Mouse (Mus musculus) thymus, adult 18-20 months (tissue): ENCODE results near the gene Ccdc154.

Source experiments
- DNase-seq, 2 experiments: peaks; one replicate each; pipeline ENCODE4 v3.0.0; 2022; ENCODE audit warnings: mixed read lengths in 2 of 2

The Ccdc154 gene

GRCm38 (mm10) chr17:25184961-25185360 lies 22.7 kb downstream of the Ccdc154 start:
- DNase-seq = no peak

GRCm38 (mm10) chr17:25187784-25188149 lies 25.5 kb downstream of the Ccdc154 start:
- no peak for DNase-seq

DNA sequence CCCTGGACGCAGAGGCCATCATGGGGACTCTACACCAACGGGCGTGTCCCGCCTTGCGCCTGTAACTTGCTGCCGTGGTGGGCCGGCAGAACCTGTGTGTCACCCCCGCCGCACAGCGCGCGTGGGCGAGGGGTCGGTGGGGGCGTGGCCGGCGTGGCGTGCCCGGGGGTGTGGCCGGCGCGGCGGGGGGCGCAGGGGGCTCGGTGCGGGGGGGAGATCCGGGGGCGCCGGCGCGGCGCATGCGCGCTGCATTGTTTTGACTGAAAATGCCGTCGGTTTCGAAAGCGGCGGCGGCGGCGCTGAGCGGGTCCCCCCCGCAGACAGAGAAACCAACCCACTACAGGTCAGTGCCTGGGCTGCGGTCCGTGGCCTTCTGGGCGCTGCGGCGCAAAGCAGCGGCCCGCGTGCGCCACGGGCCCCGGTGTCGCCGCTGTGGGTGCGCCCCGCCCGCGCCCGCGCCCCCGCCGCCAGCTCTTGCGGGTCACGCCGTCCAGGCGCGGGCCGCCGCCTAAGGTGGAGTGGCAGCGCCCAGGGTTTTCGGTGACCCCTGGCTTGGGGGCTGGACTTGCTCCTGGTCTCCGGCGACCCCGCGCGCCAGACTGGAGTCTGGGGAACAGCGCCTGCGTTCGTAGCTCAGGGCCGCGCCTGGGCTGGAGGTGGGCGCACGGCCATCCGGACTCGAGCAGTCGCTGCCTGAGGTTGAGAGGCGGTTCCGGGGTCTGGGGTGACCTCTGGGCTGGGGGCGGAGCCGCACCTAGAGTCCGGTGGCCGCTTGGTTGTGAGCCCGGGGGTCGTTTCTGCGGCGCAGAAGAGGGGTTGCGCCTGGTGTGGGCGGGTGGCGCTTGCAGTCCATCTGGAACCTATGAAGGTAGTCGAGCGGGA lies 26.1 kb downstream of the Ccdc154 start, which contains the start of gene Unkl:
Unkl (plus strand) TSS at position 248 of the 882 bp plus-strand sequence.
- peak; percentile 62 for DNase-seq

DNA sequence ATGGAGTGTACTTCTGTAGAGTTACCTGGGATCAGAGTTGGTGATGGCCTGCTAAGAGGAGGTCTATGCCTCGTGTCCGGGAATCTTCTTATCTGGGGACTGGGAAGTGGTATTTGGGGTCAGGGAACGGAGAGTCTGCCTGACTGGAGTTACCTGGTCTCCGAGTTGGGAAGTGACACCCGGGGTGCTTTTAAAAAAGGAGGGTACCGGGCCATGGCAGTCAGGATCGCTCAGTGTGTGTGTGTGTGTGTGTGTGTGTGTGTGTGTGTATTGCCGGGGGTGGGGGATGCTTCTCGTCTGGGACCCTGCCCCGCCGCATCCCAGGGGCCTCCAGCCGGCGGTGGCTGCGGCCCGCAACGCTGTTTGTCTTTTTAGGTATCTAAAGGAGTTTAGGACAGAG lies 26.8 kb downstream of the Ccdc154 start:
- no peak for DNase-seq

GRCm38 (mm10) chr17:25202401-25202800 lies 40.1 kb downstream of the Ccdc154 start:
- no peak for DNase-seq

DNA sequence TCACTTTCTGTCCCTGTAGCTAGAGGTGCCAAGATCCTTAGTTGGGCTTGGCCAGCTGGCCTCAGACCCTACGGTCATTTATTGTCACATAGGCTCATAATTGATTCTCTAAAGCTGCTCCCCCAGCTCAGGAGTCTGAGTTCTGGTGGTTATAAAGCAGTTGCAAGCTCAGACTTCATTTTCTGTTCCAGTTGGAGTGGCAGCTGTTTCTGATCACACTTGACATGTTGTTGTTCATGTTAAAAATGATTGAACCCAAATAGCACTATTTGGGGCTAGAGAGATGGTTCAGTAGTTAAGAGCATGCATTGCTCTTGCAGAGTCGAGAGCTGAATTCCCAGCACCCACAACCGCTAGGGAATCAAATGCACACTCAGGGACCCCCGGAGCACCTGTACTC lies 47.7 kb downstream of the Ccdc154 start:
- no peak for DNase-seq

GRCm38 (mm10) chr17:25210680-25211466 lies 48.6 kb downstream of the Ccdc154 start:
- DNase-seq = no peak

DNA sequence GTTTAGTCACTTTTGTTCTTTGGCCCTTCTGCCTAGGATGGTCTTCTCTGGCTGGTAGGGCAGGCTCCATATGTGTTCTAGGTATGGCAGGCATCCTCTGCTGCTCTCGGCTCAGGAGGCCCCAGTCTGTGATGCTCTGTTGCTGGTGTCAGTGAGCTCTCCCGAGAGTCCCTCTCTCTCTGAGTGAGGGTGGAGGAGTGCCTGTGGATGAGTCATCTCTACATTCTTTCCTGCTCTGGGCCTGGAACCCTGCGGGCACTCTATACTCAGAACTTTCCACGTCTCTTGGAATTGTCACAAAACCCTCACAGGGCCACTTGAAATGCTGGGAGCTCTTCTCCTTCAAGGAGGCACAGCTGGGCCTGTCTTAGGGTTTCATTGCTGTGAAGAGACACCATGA lies 49.4 kb downstream of the Ccdc154 start:
- no peak for DNase-seq

- no peak for DNase-seq
These were observed 53.2 kb downstream of the Ccdc154 start for GRCm38 (mm10) chr17:25215431-25215830.

DNA sequence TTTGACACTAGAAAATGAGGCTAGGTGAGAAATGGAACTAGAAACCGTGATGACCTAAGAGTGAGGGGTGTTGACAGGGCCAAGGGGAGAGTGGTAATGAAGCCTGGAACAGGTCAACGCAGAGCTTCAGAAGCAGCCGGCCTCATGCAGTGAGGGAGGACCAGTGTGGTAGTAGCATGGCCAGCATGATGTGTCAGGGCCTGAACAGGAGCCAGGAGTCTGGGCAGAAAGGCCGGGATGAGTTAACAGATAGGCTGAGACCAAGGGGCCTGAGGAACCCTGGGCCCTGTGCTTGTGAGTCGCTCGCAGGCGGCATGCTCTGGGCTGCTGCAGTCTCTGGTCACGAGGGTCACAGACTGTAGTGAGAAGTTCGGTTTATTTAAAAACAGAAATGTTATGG lies 56.7 kb downstream of the Ccdc154 start:
- DNase-seq = no peak

- peak in 1 of 2 experiments; percentile 44 for DNase-seq
These were observed 57.4 kb downstream of the Ccdc154 start for GRCm38 (mm10) chr17:25219492-25220295.

DNA sequence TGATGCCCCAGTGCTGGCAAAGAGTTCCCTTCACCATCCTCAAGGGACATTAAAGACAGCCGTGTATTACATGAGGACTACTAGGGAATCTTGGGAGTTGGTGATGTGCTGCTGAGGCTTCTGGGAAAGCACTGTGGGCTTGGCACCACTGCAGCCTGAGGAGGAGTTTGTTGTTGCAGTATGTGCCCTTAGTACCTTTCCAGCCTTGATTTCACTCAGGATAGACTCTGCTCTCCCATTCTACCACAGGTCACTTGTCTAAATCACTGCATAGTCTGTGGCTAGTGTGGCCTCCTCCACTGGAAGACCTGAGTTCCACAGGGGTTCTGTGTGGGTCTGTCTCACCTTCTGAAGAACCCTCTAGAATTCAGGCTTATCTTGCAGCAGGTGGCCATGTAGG lies 58.5 kb downstream of the Ccdc154 start:
- no peak for DNase-seq
